Mouse (Mus musculus): ENCODE results near the gene Rrnad1. TPM values are rescaled to one million over a fixed set of nuclear protein-coding genes. Genes with fewer than 3 reads are reported as not detected.

Gene Rrnad1
- polyA plus RNA-seq, 1 experiment = 19.3 TPM

DNA sequence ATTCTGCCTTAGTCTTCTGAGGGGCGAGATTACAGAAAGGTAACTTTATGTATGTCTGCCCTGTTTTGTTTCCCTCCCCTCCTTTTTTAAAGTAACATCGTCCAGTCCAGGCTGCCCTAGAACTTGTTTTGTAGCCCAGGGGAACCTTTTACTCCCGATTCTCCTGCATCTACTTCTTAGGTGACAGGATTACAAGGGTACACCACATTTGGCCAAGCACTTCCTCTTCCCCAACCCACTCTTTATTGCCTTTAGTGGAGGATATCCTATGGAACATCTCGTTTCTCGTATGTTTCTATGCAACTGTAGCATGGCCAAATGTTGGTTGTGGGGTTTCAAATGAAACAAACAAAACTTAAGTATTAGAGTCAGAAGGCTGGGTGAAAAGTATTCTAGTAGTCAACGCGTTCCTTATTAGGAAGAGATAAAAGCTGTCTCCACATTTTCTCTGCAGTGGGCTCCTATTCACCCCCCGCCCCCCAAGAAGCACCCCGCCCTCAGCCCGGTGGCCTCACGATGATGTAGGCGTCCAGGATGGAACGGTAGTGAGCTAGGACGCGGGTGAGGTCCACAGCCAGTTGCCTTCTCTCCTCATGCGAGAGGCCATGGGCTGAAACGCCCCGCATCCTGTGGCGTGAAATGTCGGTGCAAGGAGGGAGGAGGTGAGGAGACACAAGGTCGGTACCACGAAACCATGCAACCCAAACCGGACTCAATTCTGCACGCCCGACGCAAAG, 1.0 kb downstream of the Rrnad1 start:
- 2% methylated on average over 26 of the region's 26 CpGs for WGBS
- Histone ChIP-seq H3K27ac (ENCODE audit: insufficient read depth, low read depth, low read length) (peak overlapping the region; percentile 53), H3K36me3 (ENCODE audit: control insufficient read depth, insufficient read depth, low read length) (no peaks in the 10 kb centered on the region; the same call in 1 of the 2 replicates), H3K4me1 (ENCODE audit: control insufficient read depth, insufficient read depth, low read length) (peaks cover 4% of the 10 kb centered on the region), H3K27me3 (replicated peaks; ENCODE audit: control insufficient read depth, insufficient read depth, low read length) (no peaks in the 10 kb centered on the region), H3K4me3 (ENCODE audit: insufficient read depth, low read depth, low read length) (peak overlapping the region; percentile 74)
- no peak for DNase-seq
- TF ChIP-seq POLR2A (IDR thresholded peaks at IDR 0.05; ENCODE audit: low read depth, low read length) = no peak
- no peak for TF ChIP-seq CTCF (conservative IDR thresholded peaks at IDR 0.05; ENCODE audit: insufficient read depth, insufficient read length, low read depth, low read length)

DNA sequence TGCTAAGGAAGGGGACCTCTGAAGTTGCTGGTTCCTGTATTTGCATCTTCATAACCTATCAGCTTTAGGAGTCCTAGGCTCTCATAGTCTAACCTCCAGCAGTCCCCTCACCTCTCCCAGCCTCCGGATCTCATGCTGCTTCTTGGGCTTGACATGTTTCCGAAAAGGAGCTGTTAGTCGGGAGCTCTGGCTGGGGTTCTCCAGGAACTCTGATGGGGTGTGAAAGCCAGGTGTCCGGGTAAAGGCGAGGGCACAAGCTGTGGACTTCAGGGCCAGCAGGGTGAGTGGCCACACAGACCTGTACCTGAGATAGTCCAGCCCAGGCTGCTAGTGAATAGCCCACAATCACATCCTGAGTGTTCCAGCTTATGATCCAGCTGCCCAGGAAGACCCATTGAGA, 3.1 kb downstream of the Rrnad1 start:
- DNase-seq = no peak
- Histone ChIP-seq H3K4me3 (ENCODE audit: insufficient read depth, low read depth, low read length) (no peak overlapping the region), H3K27ac (ENCODE audit: insufficient read depth, low read depth, low read length) (no peak overlapping the region), H3K36me3 (ENCODE audit: control insufficient read depth, insufficient read depth, low read length) (peaks cover 6% of the 10 kb centered on the region), H3K4me1 (ENCODE audit: control insufficient read depth, insufficient read depth, low read length) (peaks cover 4% of the 10 kb centered on the region), H3K27me3 (replicated peaks; ENCODE audit: control insufficient read depth, insufficient read depth, low read length) (no peaks in the 10 kb centered on the region)
- 93% methylated on average over 5 of the region's 5 CpGs for WGBS
- no peak for TF ChIP-seq POLR2A (IDR thresholded peaks at IDR 0.05; ENCODE audit: low read depth, low read length)
- no peak for TF ChIP-seq CTCF (conservative IDR thresholded peaks at IDR 0.05; ENCODE audit: insufficient read depth, insufficient read length, low read depth, low read length)

DNA sequence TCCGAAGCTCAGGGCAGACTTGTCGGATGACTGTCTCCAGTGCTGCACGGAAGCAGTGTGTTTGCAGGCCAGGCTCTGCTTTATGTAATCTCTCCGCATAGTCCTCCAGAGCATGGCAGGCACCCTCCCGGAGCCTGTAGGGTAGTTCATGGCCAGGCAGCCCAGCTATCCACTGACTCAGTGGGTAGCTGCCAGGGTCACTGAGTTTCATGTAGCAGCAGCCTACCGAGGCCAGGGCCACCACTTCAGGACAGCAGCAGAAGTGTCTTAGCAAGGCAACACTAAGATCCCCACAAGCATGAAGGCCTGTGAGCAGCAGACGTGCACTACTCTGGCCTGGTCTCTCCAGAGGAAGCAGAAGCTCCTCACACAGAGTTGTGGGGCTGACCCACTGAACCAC, 5.5 kb downstream of the Rrnad1 start:
- Histone ChIP-seq H3K27ac (ENCODE audit: insufficient read depth, low read depth, low read length) (no peak overlapping the region), H3K36me3 (ENCODE audit: control insufficient read depth, insufficient read depth, low read length) (peaks cover 6% of the 10 kb centered on the region), H3K4me3 (ENCODE audit: insufficient read depth, low read depth, low read length) (no peak overlapping the region), H3K27me3 (replicated peaks; ENCODE audit: control insufficient read depth, insufficient read depth, low read length) (no peaks in the 10 kb centered on the region), H3K4me1 (ENCODE audit: control insufficient read depth, insufficient read depth, low read length) (no peaks in the 10 kb centered on the region)
- no peak for TF ChIP-seq POLR2A (IDR thresholded peaks at IDR 0.05; ENCODE audit: low read depth, low read length)
- no peak for TF ChIP-seq CTCF (conservative IDR thresholded peaks at IDR 0.05; ENCODE audit: insufficient read depth, insufficient read length, low read depth, low read length)
- 89% methylated on average over 7 of the region's 7 CpGs for WGBS
- DNase-seq = no peak

- TF ChIP-seq CTCF (conservative IDR thresholded peaks at IDR 0.05; ENCODE audit: insufficient read depth, insufficient read length, low read depth, low read length) (0 out of 2 replicates have a peak, but pooled peaks have one; percentile 1), POLR2A (IDR thresholded peaks at IDR 0.05; ENCODE audit: low read depth, low read length) (no peak)
- Histone ChIP-seq H3K27me3 (replicated peaks; ENCODE audit: control insufficient read depth, insufficient read depth, low read length) (no peaks in the 10 kb centered on the region), H3K36me3 (ENCODE audit: control insufficient read depth, insufficient read depth, low read length) (peaks cover 6% of the 10 kb centered on the region), H3K4me1 (ENCODE audit: control insufficient read depth, insufficient read depth, low read length) (no peaks in the 10 kb centered on the region), H3K4me3 (ENCODE audit: insufficient read depth, low read depth, low read length) (no peak overlapping the region), H3K27ac (ENCODE audit: insufficient read depth, low read depth, low read length) (no peak overlapping the region)
- no peak for DNase-seq
- 53% methylated on average over 9 of the region's 9 CpGs for WGBS
Observed at GRCm38 (mm10) chr3:87920270-87920943, 10.1 kb downstream of the Rrnad1 start.

- Histone ChIP-seq H3K27me3 (replicated peaks; ENCODE audit: control insufficient read depth, insufficient read depth, low read length) (no peaks in the 10 kb centered on the region), H3K4me3 (ENCODE audit: insufficient read depth, low read depth, low read length) (peak within 1 kb of the TSS; percentile 77), H3K36me3 (ENCODE audit: control insufficient read depth, insufficient read depth, low read length) (peaks cover 6% of the 10 kb centered on the region), H3K4me1 (ENCODE audit: control insufficient read depth, insufficient read depth, low read length) (no peaks in the 10 kb centered on the region), H3K27ac (ENCODE audit: insufficient read depth, low read depth, low read length) (peak within 1 kb of the TSS; percentile 37)
- peak; percentile 96 for DNase-seq
- WGBS = under 1% methylated on average over 30 of the region's 30 CpGs
- TF ChIP-seq CTCF (conservative IDR thresholded peaks at IDR 0.05; ENCODE audit: insufficient read depth, insufficient read length, low read depth, low read length) (no peak), POLR2A (IDR thresholded peaks at IDR 0.05; ENCODE audit: low read depth, low read length) (no peak)
Observed at GRCm38 (mm10) chr3:87919336-87920108, 11.0 kb downstream of the Rrnad1 start, which contains the start of gene Mrpl24. Gene Mrpl24 (plus strand): TSS chr3:87919506.

GRCm38 (mm10) chr3:87918551-87918950, 12.0 kb downstream of the Rrnad1 start:
- TF ChIP-seq POLR2A (IDR thresholded peaks at IDR 0.05; ENCODE audit: low read depth, low read length) = no peak
- no peak for TF ChIP-seq CTCF (conservative IDR thresholded peaks at IDR 0.05; ENCODE audit: insufficient read depth, insufficient read length, low read depth, low read length)
- Histone ChIP-seq H3K4me3 (ENCODE audit: insufficient read depth, low read depth, low read length) (no peak overlapping the region), H3K27ac (ENCODE audit: insufficient read depth, low read depth, low read length) (no peak overlapping the region), H3K36me3 (ENCODE audit: control insufficient read depth, insufficient read depth, low read length) (peaks cover 6% of the 10 kb centered on the region), H3K27me3 (replicated peaks; ENCODE audit: control insufficient read depth, insufficient read depth, low read length) (no peaks in the 10 kb centered on the region), H3K4me1 (ENCODE audit: control insufficient read depth, insufficient read depth, low read length) (no peaks in the 10 kb centered on the region)
- DNase-seq = no peak
- WGBS = 93% methylated on average over 1 of the region's 1 CpGs
